8 mouse cellular contexts compared by ENCODE assay signal in the genomic region with DNA sequence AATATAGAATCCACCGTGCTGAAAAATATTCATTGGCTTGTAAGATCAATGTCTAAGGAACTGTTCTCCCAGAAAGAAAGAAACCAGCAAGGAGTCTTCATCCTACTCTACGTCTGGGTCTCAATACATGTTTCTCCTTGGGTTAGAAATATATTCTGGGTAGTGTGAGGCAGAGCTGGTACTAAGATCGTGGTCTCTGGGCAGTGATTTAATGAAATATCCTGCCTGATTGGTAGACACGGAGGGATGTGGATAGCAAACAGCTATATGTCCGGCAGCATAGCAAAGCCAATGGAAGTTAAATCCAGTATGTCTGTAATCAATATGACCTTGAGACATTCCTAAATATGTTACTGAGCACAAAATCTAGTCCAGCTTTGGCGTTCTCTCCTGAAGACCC. TPM values are rescaled to one million over a fixed set of nuclear protein-coding genes. Genes with fewer than 3 reads are reported as not detected.
DNase-seq lines count a peak whose midpoint lies in the region; ATAC-seq and TF ChIP-seq lines count a peak whose summit lies in the region.

No protein-coding gene starts in this region.

- no peak for ATAC-seq in lung, embryonic 14.5 days (ENCODE audit: insufficient read depth)
- no peak for ATAC-seq in stomach, embryonic 14.5 days (ENCODE audit: insufficient number of reproducible peaks, insufficient read depth, low FRiP score, low read depth)

- no peak overlapping the region for H3K27ac ChIP-seq in lung, embryonic 14.5 days (ENCODE audit: low read depth)
- no peak overlapping the region for H3K27ac ChIP-seq in limb, embryonic 10.5 days
- H3K27ac ChIP-seq in stomach, embryonic 14.5 days (ENCODE audit: low read length) = no peak overlapping the region

- H3K4me2 ChIP-seq in lung, embryonic 14.5 days = peak overlapping the region; percentile 56
- peak overlapping the region; percentile 54 for H3K4me2 ChIP-seq in stomach, embryonic 14.5 days (replicated peaks; ENCODE audit: low read depth, low read length)

- H3K27me3 ChIP-seq in lung, embryonic 14.5 days (ENCODE audit: insufficient read depth, low read length) = peaks cover 10% of the 10 kb centered on the region; the same call in 1 of the 2 replicates
- H3K27me3 ChIP-seq in limb, embryonic 10.5 days (ENCODE audit: low read depth, poor library complexity, severe bottlenecking) = peaks cover 42% of the 10 kb centered on the region
- no peaks in the 10 kb centered on the region for H3K27me3 ChIP-seq in stomach, embryonic 14.5 days (ENCODE audit: control insufficient read depth, insufficient read depth, low read length)

- no peak overlapping the region for H3K9ac ChIP-seq in lung, embryonic 14.5 days
- H3K9ac ChIP-seq in stomach, embryonic 14.5 days (replicated peaks; ENCODE audit: low read depth, low read length) = no peak overlapping the region

- no peaks in the 10 kb centered on the region for H3K36me3 ChIP-seq in lung, embryonic 14.5 days (ENCODE audit: insufficient read depth)
- H3K36me3 ChIP-seq in limb, embryonic 10.5 days = no peaks in the 10 kb centered on the region
- H3K36me3 ChIP-seq in stomach, embryonic 14.5 days (ENCODE audit: control insufficient read depth, insufficient read depth, low read length) = no peaks in the 10 kb centered on the region

- peak overlapping the region; percentile 30 for H3K4me3 ChIP-seq in lung, embryonic 14.5 days (ENCODE audit: low read depth, low read length)
- H3K4me3 ChIP-seq in limb, embryonic 10.5 days = peak overlapping the region; percentile 46
- H3K4me3 ChIP-seq in stomach, embryonic 14.5 days (ENCODE audit: low read depth, low read length) = 0 out of 2 replicates have a peak overlapping the region, but pooled peaks have one; percentile 27

- no peak for TF ChIP-seq CTCF in lung, embryonic 14.5 days (IDR thresholded peaks at IDR 0.05; ENCODE audit: low read depth)

- H3K4me1 ChIP-seq in lung, embryonic 14.5 days (ENCODE audit: insufficient read depth) = no peaks in the 10 kb centered on the region
- peaks cover 6% of the 10 kb centered on the region for H3K4me1 ChIP-seq in limb, embryonic 10.5 days
- H3K4me1 ChIP-seq in stomach, embryonic 14.5 days (ENCODE audit: control insufficient read depth, insufficient read depth, low read length) = no peaks in the 10 kb centered on the region

- 43% methylated on average over 6 of the region's 6 CpGs for WGBS in lung, embryonic 14.5 days
- WGBS in limb, embryonic 10.5 days = 53% methylated on average over 6 of the region's 6 CpGs
- 44% methylated on average over 6 of the region's 6 CpGs for WGBS in stomach, embryonic 14.5 days

- DNase-seq in cerebellum, postnatal 10 days = peak; percentile 3 to 17
- DNase-seq in cerebellum, adult 11-12 months = no peak
- no peak for DNase-seq in lung, embryonic 14.5 days
- DNase-seq in lung, postnatal 36 days = no peak
- DNase-seq in limb, embryonic 10.5 days (ENCODE audit: low spot score) = no peak
- no peak for DNase-seq in ovary, postnatal 14 days (ENCODE audit: low spot score)
- DNase-seq in testis, postnatal 10 days (ENCODE audit: low spot score) = no peak

- H3K9me3 ChIP-seq in lung, embryonic 14.5 days (ENCODE audit: low read depth, low read length) = no peaks in the 10 kb centered on the region
- no peaks in the 10 kb centered on the region for H3K9me3 ChIP-seq in limb, embryonic 10.5 days (replicated peaks)
- no peaks in the 10 kb centered on the region for H3K9me3 ChIP-seq in stomach, embryonic 14.5 days (ENCODE audit: control insufficient read depth, low read depth, low read length)

RNA-seq across cellular contexts. Expression of gene Rgs4, which starts 0.5 kb away (rescaled TPM):
- polyA plus RNA-seq in lung, embryonic 14.5 days (2014; fragmentation: Nextera tagmentation; extraction: Ambion mirVana) = 2.9 and 4.4 TPM in 2 replicates
- polyA plus RNA-seq in limb, embryonic 10.5 days (2016; fragmentation: Nextera tagmentation; extraction: Ambion mirVana) = 0.05 and 0.11 TPM in 2 replicates
- polyA plus RNA-seq in stomach, embryonic 14.5 days (2014; fragmentation: Nextera tagmentation; extraction: Ambion mirVana) = 5.0 and 5.7 TPM in 2 replicates

Comparison
In these comparisons a context has a peak if more than half of its experiments do, and no peak if none do; other contexts are left out.
1. DNase-seq: peak in cerebellum, postnatal 10 days (2 of 2); none in cerebellum, adult 11-12 months (single experiment), lung, embryonic 14.5 days (single experiment), lung, postnatal 36 days (single experiment), limb, embryonic 10.5 days (single experiment), ovary, postnatal 14 days (single experiment) and testis, postnatal 10 days (single experiment).
2. Peak in every context shown above with its lines, with median percentiles within 50 percentile points of each other: H3K4me3 ChIP-seq.